Mouse (Mus musculus) midbrain, embryonic 13.5 days (tissue): ENCODE measurements around the gene Timp3. TPM values are rescaled to one million over a fixed set of nuclear protein-coding genes. Genes with fewer than 3 reads are reported as not detected.

Experiments used
- ATAC-seq: fragments of 200-750 bp; cut with Nextera tagmentation; 2 replicates; pipeline ENCODE4 v1.8.0; 2017; ENCODE audit warnings: mild to moderate bottlenecking, moderate TSS enrichment, moderate library complexity
- H3K27ac ChIP-seq: fragments of 300-500 bp; sonication (generic); 2 replicates; pipeline ENCODE4 v1.5.1; 2015; ENCODE audit warnings: inconsistent platforms, mild to moderate bottlenecking, moderate library complexity
- H3K27me3 ChIP-seq: fragments of 300-500 bp; sonication (generic); 2 replicates; pipeline ENCODE4 v1.6.1; 2015; ENCODE audit warnings: mild to moderate bottlenecking, inconsistent platforms
- H3K36me3 ChIP-seq: fragments of 300-500 bp; sonication (generic); 2 replicates; pipeline ENCODE4 v1.6.1; 2015; ENCODE audit warnings: mild to moderate bottlenecking, inconsistent platforms
- H3K4me1 ChIP-seq: fragments of 300-500 bp; sonication (generic); replicated peaks from 2 replicates; pipeline ENCODE4 v1.6.1; 2015; ENCODE audit warnings: inconsistent platforms
- H3K4me2 ChIP-seq: fragments of 300-500 bp; sonication (generic); replicated peaks from 2 replicates; pipeline ENCODE4 v1.6.1; 2015; ENCODE audit warnings: moderate library complexity, mild to moderate bottlenecking, inconsistent platforms
- H3K4me3 ChIP-seq: fragments of 300-500 bp; sonication (generic); replicated peaks from 2 replicates; pipeline ENCODE4 v1.5.1; 2015; ENCODE audit warnings: mild to moderate bottlenecking, inconsistent platforms
- H3K9ac ChIP-seq: fragments of 300-500 bp; sonication (generic); replicated peaks from 2 replicates; pipeline ENCODE4 v1.6.1; 2015; ENCODE audit warnings: mild to moderate bottlenecking, inconsistent platforms
- H3K9me3 ChIP-seq: fragments of 300-500 bp; sonication (generic); 2 replicates; pipeline ENCODE4 v1.6.1; 2016; ENCODE audit warnings: mild to moderate bottlenecking, inconsistent platforms
- WGBS: fragments of 180-500 bp; shearing (Covaris S2); methylation state at CpG from one replicate; pipeline ENCODE4 v1.1.7; 2015; 5-methylcytosine and 5-hydroxymethylcytosine counted together
- polyA plus RNA-seq: library from polyadenylated mRNA; unstranded; fragments of >200 nt; fragmentation: Nextera tagmentation; extraction: Ambion mirVana; gene quantifications from 2 replicates; pipeline ENCODE4 v1.2.1, GENCODE M21; 2015

Gene Timp3
- polyA plus RNA-seq, 1 experiment from 2014 or later = 19.9 TPM

- Histone ChIP-seq H3K9ac (peak overlapping the region; percentile 68), H3K27ac (no peak overlapping the region), H3K4me1 (peaks cover 41% of the 10 kb centered on the region), H3K4me3 (peak overlapping the region; percentile 48), H3K27me3 (peaks cover 36% of the 10 kb centered on the region), H3K9me3 (no peaks in the 10 kb centered on the region), H3K36me3 (no peaks in the 10 kb centered on the region), H3K4me2 (peak overlapping the region; percentile 98)
- WGBS = 1% methylated on average over 9 of the region's 10 CpGs
- ATAC-seq = no peak
These were observed 932 bp downstream of the Timp3 start for GRCm38 (mm10) chr10:86301117-86301490.

GRCm38 (mm10) chr10:86301593-86302317 lies 1.6 kb downstream of the Timp3 start:
- no peak overlapping the region for H3K27ac ChIP-seq
- peak overlapping the region; percentile 48 for H3K4me3 ChIP-seq
- H3K36me3 ChIP-seq = no peaks in the 10 kb centered on the region; the same call in 1 of the 2 replicates
- no peak overlapping the region for H3K9ac ChIP-seq
- peaks cover 38% of the 10 kb centered on the region for H3K4me1 ChIP-seq
- 26% methylated on average over 4 of the region's 4 CpGs for WGBS
- H3K9me3 ChIP-seq = no peaks in the 10 kb centered on the region
- H3K4me2 ChIP-seq = peak overlapping the region; percentile 98
- peaks cover 33% of the 10 kb centered on the region for H3K27me3 ChIP-seq
- no peak for ATAC-seq

GRCm38 (mm10) chr10:86302318-86302648 lies 2.1 kb downstream of the Timp3 start:
- H3K9me3 ChIP-seq = no peaks in the 10 kb centered on the region
- H3K27me3 ChIP-seq = peaks cover 33% of the 10 kb centered on the region
- H3K27ac ChIP-seq = no peak overlapping the region
- H3K9ac ChIP-seq = no peak overlapping the region
- no peak overlapping the region for H3K4me3 ChIP-seq
- WGBS = 69% methylated on average over 4 of the region's 4 CpGs
- no peaks in the 10 kb centered on the region; the same call in 1 of the 2 replicates for H3K36me3 ChIP-seq
- no peak for ATAC-seq
- H3K4me1 ChIP-seq = peaks cover 38% of the 10 kb centered on the region
- peak overlapping the region; percentile 98 for H3K4me2 ChIP-seq

- 17% methylated on average over 8 of the region's 8 CpGs for WGBS
These were observed 2.8 kb downstream of the Timp3 start for GRCm38 (mm10) chr10:86302761-86303494.

GRCm38 (mm10) chr10:86303495-86303876 lies 3.3 kb downstream of the Timp3 start:
- no peaks in the 10 kb centered on the region for H3K9me3 ChIP-seq
- H3K4me3 ChIP-seq = no peak overlapping the region
- H3K27ac ChIP-seq = no peak overlapping the region
- peaks cover 4% of the 10 kb centered on the region; the same call in 1 of the 2 replicates for H3K36me3 ChIP-seq
- peaks cover 38% of the 10 kb centered on the region for H3K4me1 ChIP-seq
- no peak for ATAC-seq
- no peak overlapping the region for H3K4me2 ChIP-seq
- peaks cover 25% of the 10 kb centered on the region for H3K27me3 ChIP-seq
- 68% methylated on average over 2 of the region's 2 CpGs for WGBS
- no peak overlapping the region for H3K9ac ChIP-seq

More at GRCm38 (mm10) chr10:86302761-86303494, 2.8 kb downstream of the Timp3 start:
- H3K4me3 ChIP-seq = no peak overlapping the region; the same call in 1 of the 2 replicates
- H3K4me2 ChIP-seq = peak overlapping the region; percentile 24; the same call in 1 of the 2 replicates
- ATAC-seq = peak; percentile 38
- peaks cover 38% of the 10 kb centered on the region for H3K4me1 ChIP-seq
- peaks cover 30% of the 10 kb centered on the region for H3K27me3 ChIP-seq
- no peaks in the 10 kb centered on the region for H3K9me3 ChIP-seq
- H3K9ac ChIP-seq = no peak overlapping the region
- H3K27ac ChIP-seq = no peak overlapping the region
- peaks cover 2% of the 10 kb centered on the region; the same call in 1 of the 2 replicates for H3K36me3 ChIP-seq

GRCm38 (mm10) chr10:86304583-86304982 lies 4.4 kb downstream of the Timp3 start:
- Histone ChIP-seq H3K9me3 (no peaks in the 10 kb centered on the region), H3K27ac (no peak overlapping the region), H3K4me2 (no peak overlapping the region), H3K27me3 (peaks cover 17% of the 10 kb centered on the region), H3K36me3 (peaks cover 4% of the 10 kb centered on the region; the same call in 1 of the 2 replicates), H3K9ac (no peak overlapping the region), H3K4me3 (no peak overlapping the region), H3K4me1 (peaks cover 38% of the 10 kb centered on the region)
- no peak for ATAC-seq
- 4% methylated on average over 2 of the region's 2 CpGs for WGBS

- Histone ChIP-seq H3K36me3 (peaks cover 4% of the 10 kb centered on the region; the same call in 1 of the 2 replicates), H3K4me1 (peaks cover 18% of the 10 kb centered on the region), H3K4me3 (no peak overlapping the region), H3K27ac (no peak overlapping the region), H3K27me3 (peaks cover under 1% of the 10 kb centered on the region), H3K9ac (no peak overlapping the region), H3K9me3 (no peaks in the 10 kb centered on the region), H3K4me2 (no peak overlapping the region)
- ATAC-seq = no peak
- WGBS = 89% methylated on average over 4 of the region's 4 CpGs
These were observed 7.1 kb downstream of the Timp3 start for GRCm38 (mm10) chr10:86307235-86307634.

GRCm38 (mm10) chr10:86310527-86310926 lies 10.4 kb downstream of the Timp3 start:
- Histone ChIP-seq H3K9ac (no peak overlapping the region), H3K27ac (no peak overlapping the region), H3K4me2 (no peak overlapping the region), H3K27me3 (no peaks in the 10 kb centered on the region), H3K36me3 (peaks cover 4% of the 10 kb centered on the region; the same call in 1 of the 2 replicates), H3K4me3 (no peak overlapping the region), H3K9me3 (no peaks in the 10 kb centered on the region), H3K4me1 (no peaks in the 10 kb centered on the region)
- 89% methylated on average over 6 of the region's 6 CpGs for WGBS
- ATAC-seq = no peak

- no peak for ATAC-seq
These were observed 12.8 kb downstream of the Timp3 start for GRCm38 (mm10) chr10:86312976-86313375.

GRCm38 (mm10) chr10:86313448-86313847 lies 13.3 kb downstream of the Timp3 start:
- WGBS = 96% methylated on average over 1 of the region's 1 CpGs
- H3K4me3 ChIP-seq = no peak overlapping the region

More at GRCm38 (mm10) chr10:86312976-86313375, 12.8 kb downstream of the Timp3 start:
- Histone ChIP-seq H3K4me3 (no peak overlapping the region), H3K9me3 (no peaks in the 10 kb centered on the region), H3K4me2 (no peak overlapping the region), H3K27ac (no peak overlapping the region), H3K4me1 (no peaks in the 10 kb centered on the region), H3K36me3 (0 out of 2 replicates have a peak, but pooled peaks cover 2% of the 10 kb centered on the region), H3K27me3 (no peaks in the 10 kb centered on the region), H3K9ac (no peak overlapping the region)
- 92% methylated on average over 3 of the region's 3 CpGs for WGBS

GRCm38 (mm10) chr10:86315513-86315912 lies 15.3 kb downstream of the Timp3 start:
- H3K4me2 ChIP-seq = no peak overlapping the region
- H3K27me3 ChIP-seq = no peaks in the 10 kb centered on the region
- no peak overlapping the region for H3K4me3 ChIP-seq
- H3K9me3 ChIP-seq = no peaks in the 10 kb centered on the region
- H3K36me3 ChIP-seq = no peaks in the 10 kb centered on the region
- no peak for ATAC-seq
- H3K9ac ChIP-seq = no peak overlapping the region
- peaks cover 16% of the 10 kb centered on the region for H3K4me1 ChIP-seq
- WGBS = 61% methylated on average over 3 of the region's 3 CpGs
- H3K27ac ChIP-seq = no peak overlapping the region

More at GRCm38 (mm10) chr10:86313448-86313847, 13.3 kb downstream of the Timp3 start:
- no peaks in the 10 kb centered on the region for H3K27me3 ChIP-seq
- H3K9me3 ChIP-seq = no peaks in the 10 kb centered on the region
- no peaks in the 10 kb centered on the region for H3K36me3 ChIP-seq
- no peak overlapping the region for H3K27ac ChIP-seq
- H3K4me1 ChIP-seq = 0 out of 2 replicates have a peak, but pooled peaks cover 4% of the 10 kb centered on the region
- no peak overlapping the region for H3K9ac ChIP-seq
- ATAC-seq = no peak
- no peak overlapping the region for H3K4me2 ChIP-seq

- no peaks in the 10 kb centered on the region for H3K27me3 ChIP-seq
- no peak for ATAC-seq
- H3K4me2 ChIP-seq = no peak overlapping the region
- no peak overlapping the region for H3K27ac ChIP-seq
- peaks cover 16% of the 10 kb centered on the region for H3K4me1 ChIP-seq
- no peak overlapping the region for H3K9ac ChIP-seq
- 79% methylated on average over 7 of the region's 7 CpGs for WGBS
- no peaks in the 10 kb centered on the region for H3K9me3 ChIP-seq
- H3K36me3 ChIP-seq = no peaks in the 10 kb centered on the region
- no peak overlapping the region for H3K4me3 ChIP-seq
These were observed 17.5 kb downstream of the Timp3 start for GRCm38 (mm10) chr10:86317633-86318032.
